Mouse (Mus musculus) thymus, adult 2 months (tissue): ENCODE measurements at regions not wholly inside any gene's neighbourhood (a gene's known extent, or its start where the extent isn't known, plus 50 kb on each side); places are given as distances from the start of the nearest gene placed in this dataset.

Source experiments
- CTCF ChIP-seq: fragments of 200-500 bp; IDR thresholded peaks from 2 replicates; pipeline ENCODE4 v1.5.1; 2012; ENCODE audit warnings: mild to moderate bottlenecking, control low read depth, low read length, moderate library complexity, borderline replicate concordance; ENCODE audit not compliant: control insufficient read depth, poor library complexity, insufficient read depth; ENCODE audit errors: extremely low read depth
- POLR2A ChIP-seq: fragments of 200-500 bp; IDR thresholded peaks from 2 replicates; pipeline ENCODE4 v1.6.1; 2012; ENCODE audit warnings: mild to moderate bottlenecking, low read length, control low read depth, moderate library complexity; ENCODE audit not compliant: control insufficient read depth, poor library complexity, insufficient read depth; ENCODE audit errors: extremely low read depth

- no peak for TF ChIP-seq CTCF
- TF ChIP-seq POLR2A, result no peak
These were observed 57.0 kb upstream of the Gm773 start for GRCm38 (mm10) chrX:56269706-56270105.
